Mouse (Mus musculus): Measurements from ENCODE around the gene Cnbd2.

DNA sequence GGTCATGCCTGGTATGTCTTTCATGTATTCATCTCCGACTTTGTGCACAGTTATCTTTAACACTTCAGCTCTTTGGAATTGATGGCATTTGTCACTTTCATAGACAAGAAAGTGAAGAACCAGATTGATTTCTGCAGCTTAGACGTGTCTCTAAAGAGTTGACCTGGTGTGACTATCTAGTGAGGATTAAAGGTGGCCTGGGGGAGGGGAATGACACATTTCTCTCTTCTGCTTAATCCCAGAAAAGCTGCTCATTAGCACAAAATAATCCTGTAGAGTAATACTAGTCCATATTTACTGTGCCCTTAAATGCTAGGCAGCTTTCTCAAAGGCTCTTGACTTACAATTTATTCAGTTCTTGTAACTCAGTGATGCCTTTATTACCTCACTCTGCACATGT, 26.9 kb upstream of the Cnbd2 start:
- TF ChIP-seq CTCF (conservative IDR thresholded peaks at IDR 0.05; ENCODE audit: low read length), result no peak
- no peak for TF ChIP-seq POU5F1 (IDR thresholded peaks at IDR 0.05; ENCODE audit: borderline replicate concordance, low read length)
- no peak for TF ChIP-seq NANOG (IDR thresholded peaks at IDR 0.05; ENCODE audit: borderline replicate concordance, low read length)
